Mouse (Mus musculus) heart, adult 2 months (tissue): ENCODE results near the gene Sucla2.
"Not testable (repeated sequence)": the region's sequence is repeated elsewhere in the genome, so short reads cannot be mapped to it uniquely, and the experiment has no call there.

Experiments used
- CTCF ChIP-seq: fragments of 200-600 bp; IDR thresholded peaks from 2 replicates; pipeline ENCODE4 v1.8.1; 2022; ENCODE audit warnings: antibody characterized with exemption, mild to moderate bottlenecking, moderate library complexity
- EP300 ChIP-seq: fragments of 200-500 bp; IDR thresholded peaks from 2 replicates; pipeline ENCODE4 v1.6.1; 2011; ENCODE audit warnings: low read depth, low read length, control low read depth; ENCODE audit not compliant: insufficient read depth
- POLR2A ChIP-seq: fragments of 200-500 bp; IDR thresholded peaks from 2 replicates; pipeline ENCODE4 v1.6.1; 2011; ENCODE audit warnings: mild to moderate bottlenecking, low read depth, low read length, control low read depth; ENCODE audit not compliant: insufficient read depth

DNA sequence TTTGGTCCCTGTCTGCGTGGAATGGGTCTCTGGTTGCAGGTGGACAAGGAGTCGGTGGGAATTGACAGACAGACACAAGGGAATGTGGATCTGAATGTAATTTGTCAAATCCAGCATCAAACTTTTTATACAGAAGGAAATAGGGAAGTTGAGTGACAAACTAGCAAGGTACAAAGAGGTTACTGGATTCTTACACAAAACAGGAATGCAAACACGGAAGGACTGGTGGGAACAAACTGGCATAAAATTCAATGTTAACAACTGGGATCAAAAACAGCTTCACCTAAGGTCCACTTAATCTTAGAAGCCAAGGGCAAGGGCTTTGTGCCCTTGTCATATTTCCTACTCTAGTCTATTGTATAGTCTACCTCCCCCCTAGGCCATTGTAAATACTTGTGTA is 3.5 kb downstream of the Sucla2 start:
- TF ChIP-seq CTCF, POLR2A, EP300: not testable (repeated sequence)
